Mouse (Mus musculus): ENCODE results near the gene Inpp5a.
A peak's percentile ranks its signal among the peaks of the same experiment; 100 is the strongest.

Inpp5a gene

DNA sequence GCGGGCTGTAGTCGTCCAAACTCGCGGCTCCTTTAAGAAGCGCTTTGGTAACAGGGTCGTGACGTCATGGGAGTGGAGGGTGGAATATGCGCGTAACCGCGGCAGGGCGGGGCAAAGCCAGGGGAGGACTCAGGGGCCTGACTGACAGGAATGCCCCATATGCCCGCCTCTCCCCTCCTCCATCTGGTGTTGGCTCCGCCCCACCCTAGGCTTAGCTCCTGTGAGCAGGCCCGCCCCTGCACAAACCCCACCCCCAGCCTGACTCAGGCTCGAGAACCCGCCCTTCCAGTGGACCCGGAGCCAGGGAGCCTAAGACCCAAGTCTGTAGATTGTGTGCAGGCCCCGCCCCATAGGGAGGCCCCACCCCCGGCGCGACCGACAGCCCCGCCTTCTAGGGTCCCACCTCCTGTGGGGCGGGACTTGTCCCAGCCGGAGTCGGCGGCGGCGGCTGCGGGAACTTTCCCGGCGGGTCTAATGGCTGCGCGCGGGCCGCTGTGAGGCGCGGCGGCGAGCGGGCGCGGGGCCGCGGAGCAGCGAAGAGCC is at the start of gene Inpp5a:
Gene Inpp5a, plus strand, starts transcription at position 440 of the 543 bp plus-strand sequence.
- peak; percentile 95 for DNase-seq (ENCODE audit: low spot score)

DNA sequence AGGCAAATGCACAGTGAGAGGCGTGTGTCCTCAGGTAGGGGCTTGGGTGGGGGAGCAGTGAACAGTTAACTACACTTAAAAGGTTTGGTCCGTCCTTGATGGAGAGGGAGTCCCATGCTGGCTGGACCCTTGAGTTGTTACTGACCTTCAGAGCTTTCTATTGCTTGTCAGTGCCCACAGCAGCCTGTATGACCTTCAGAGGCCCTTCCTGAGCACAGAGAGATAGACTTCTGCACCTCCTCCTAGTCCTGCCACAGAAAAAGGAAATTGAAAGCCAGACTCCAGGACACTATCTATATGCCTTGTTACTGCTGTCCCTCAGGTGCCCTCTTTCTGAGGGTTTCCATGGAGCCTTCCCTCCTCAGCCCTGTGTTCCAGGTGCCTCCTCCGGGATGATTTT is 49.7 kb upstream of the Inpp5a start:
- DNase-seq (ENCODE audit: low spot score): no peak

DNA sequence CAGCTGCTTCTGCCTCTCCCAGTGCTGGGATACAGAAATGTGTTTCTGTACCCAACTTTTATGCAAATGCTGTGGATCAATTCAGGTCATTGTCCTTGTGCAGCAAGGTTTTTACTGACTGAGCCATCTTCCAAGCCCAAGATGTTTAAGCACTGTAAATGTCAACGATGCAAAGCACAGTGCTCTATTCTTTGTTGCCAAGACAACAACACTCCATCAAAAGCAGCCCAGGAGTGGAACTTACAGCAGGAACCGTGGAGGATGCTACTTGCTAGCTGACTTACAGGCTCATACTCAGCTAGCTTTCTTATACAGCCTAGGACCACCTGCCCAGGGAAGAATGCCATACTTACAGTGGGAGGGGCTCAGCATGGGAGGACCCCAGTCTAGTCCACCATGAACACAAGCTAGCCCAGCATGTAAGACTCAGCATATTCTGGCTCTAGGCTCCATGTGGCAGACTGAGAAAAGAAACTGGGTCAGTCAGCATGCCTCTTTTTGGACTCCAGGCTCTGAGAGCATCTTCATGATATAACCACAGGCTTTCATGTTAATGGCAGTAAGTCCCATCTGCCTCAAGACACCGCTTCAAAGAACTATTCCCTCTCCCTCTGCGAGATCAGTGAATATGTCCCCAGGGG is 47.8 kb upstream of the Inpp5a start:
- DNase-seq (ENCODE audit: low spot score): no peak

DNA sequence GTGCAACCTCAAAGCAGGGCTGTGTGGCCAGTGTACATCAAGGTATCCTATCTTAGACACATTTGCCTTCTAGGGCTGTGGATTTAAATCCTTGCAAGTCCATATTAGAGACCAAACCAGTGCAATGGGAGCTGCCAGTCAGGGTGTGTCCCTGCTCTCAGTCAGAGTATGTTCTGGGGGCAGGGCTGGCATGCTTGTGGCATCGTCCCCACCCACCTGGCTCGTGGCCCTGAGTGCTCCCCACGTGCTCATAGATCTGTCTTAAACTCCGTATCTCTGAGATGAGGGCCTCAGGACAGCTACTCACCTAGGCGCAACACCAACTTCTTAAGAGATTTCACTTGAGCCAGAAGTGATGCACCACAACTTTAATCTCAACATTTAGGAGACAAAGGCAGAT is 46.1 kb upstream of the Inpp5a start:
- no peak for DNase-seq (ENCODE audit: low spot score)

DNA sequence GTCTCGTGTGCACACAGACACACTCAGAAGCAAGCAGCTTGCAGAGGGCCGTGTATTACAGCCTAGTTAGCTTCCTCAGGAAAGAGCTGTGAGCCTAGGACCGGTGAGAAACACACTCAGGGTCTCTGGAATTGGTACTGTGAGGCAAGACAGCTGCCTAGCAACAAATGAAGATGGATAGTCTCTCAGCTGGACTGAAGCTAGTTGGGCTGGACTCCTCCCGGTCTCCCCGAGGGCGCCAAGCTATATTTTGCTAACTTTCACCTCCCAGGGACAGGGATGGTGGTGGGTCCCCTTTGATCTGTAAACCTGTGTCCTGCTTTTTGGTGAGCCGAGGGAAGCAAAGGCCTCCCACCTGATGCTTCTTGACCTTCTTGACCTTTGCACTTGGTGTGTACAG is 41.9 kb upstream of the Inpp5a start:
- no peak for DNase-seq (ENCODE audit: low spot score)

DNA sequence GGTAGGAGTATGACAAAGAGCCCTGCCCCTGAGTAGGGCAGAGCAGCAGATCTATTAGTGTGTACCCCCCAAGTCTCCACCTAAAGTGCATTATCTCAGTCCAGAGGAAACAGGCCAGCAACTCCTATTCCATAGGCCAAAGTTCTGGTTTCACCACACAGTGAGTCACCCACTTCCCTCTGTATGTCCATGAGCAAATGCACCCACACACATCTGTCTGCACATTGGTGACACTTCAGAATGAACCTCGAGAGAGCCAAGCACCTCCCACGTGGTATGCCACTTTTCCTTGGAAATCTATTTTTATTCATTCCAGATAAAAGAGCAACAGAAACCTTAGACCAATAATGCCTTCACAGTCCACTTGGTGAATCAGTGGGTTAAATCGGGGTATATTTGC is 38.3 kb upstream of the Inpp5a start:
- no peak for DNase-seq (ENCODE audit: low spot score)

DNA sequence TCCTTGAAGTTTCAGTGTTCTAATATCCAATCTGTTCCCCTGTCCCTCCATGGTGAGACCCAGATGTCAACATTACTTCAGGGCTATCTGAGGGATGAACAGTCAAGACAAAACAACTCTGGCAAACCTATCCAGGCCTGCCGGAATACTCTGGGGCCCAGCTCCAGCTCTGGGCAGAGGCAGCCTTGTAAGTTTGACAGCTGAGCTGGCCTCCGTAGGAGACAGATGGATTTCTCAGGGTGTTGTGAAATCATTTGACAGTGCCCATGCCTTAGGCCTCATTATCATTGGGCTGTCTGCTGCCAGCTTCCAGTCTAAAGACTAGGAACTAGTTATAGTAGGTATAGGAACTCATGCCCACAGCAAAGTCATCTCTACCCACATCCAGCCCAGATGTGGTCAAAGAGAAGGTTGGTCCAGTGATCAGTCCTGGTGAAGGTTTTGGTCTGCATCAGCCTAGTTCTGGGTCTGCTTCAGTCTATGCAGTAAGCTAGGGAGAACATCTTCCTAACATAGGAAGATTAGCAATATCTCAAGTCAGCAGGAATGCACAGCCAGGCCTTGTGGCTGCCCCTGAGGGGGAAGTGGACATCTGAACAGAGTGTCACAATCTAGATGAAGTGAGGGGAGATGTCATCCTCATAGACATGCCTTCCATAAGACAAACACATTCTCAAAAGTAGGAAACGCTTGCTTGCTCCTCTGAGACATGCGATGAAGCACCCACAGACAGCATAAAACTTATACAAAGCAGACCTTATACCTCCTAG is 34.4 kb upstream of the Inpp5a start:
- no peak for DNase-seq (ENCODE audit: low spot score)

DNA sequence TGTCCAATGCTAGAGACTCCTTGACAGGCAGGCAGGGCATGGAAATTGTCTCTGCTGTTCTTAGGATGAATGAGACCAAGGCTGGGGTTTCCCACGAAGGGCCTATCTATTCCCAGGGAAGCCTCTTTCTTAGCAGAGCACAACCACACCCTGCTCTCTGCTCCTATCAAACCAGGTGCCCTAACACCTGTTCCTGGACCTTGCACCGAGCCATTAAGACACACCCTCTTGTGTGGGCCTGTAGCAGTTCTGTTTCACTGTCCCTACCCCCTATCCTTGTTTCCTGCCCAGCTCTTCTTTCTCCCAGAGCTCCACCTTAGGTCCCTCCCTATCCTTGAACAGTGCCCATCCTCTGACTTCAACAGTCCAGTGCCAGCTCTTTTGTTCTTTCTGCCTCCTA is 31.9 kb upstream of the Inpp5a start:
- no peak for DNase-seq (ENCODE audit: low spot score)

DNA sequence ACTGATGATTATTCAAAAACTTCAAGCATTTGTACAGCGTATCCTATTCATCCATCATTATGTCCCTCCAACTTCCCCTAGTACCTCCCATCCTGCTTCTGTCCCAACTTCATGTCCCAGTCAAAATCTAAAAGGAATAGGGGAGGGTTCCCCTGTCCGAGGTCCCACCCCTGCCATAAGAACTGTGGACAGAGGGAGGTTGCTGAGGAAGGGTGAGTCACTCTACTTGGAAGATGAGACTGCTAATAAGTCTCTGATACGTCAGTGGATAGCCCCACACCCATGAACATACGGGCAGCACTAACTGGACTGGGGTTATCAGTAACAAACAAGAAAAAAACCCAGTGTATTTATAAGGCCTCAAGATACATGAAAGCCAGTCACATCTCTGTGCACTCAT is 29.0 kb upstream of the Inpp5a start:
- DNase-seq (ENCODE audit: low spot score): no peak

DNA sequence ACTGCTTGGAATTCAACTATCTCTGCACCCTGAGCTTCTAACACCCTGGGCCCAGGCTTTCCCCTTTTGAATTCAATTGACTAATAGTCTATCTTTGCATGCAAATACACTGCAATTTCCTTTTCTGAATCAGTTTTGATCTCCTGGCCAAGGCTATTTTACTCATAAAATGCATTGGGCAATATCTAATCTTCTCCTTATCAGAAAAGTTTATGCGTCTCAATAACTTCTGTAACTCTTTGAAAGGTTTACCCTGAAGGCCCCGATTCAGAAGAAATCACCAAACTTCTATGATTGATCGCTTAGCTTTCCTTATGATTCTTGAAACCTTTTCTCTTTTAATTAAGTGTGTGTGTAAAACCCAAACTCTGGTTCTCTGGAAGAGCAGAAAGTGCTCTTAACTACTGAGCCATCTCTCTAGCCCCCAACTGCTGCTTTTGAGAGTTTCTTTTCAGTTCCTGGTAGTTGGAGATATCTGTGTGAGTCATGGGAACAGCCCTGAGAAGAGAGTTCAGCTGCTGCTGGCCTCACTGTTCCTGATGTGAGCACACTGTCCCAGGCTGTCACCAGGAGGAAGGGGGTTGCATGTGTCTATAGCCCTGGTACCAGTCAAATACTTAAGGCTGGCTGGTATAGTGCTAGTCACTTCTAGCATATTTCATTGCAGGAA is 27.9 kb upstream of the Inpp5a start:
- no peak for DNase-seq (ENCODE audit: low spot score)

DNA sequence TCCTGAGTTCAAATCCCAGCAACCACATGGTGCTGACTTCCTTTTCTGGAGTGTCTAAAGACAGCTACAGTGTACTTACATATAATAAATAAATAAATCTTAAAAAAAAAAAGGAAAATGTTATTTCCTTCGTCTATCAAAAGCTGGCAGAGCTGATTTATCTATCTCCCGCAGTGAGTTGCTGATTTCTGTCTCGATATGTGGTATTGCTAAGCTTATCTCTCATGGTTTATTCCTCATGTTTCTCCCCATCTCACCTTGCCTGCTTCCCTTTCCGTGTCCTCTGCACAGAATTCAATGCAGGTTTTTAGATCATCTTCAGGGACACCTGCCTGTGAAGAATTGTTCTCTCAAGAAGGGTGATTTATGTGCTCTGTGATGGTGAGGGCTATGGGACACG is 27.1 kb upstream of the Inpp5a start:
- no peak for DNase-seq (ENCODE audit: low spot score)

DNA sequence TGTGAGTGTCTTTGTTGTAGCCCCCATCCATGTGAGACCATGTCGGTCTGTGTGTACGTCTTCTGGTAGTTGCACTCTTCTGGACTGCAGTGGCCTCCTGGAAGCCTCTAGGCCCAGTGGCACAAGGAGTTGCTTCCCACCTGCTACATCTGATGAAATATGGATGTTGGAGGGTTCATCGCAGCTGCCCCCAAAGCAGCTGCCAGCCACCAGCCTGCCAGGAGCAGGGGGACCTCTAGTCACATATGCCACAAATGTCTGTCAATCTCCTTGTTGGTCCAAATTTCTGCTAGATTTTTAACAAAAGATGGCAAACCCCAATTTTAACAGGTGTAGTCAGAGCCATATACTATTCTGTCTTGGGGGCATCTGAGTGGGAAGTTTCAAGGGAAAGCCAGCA is 26.4 kb upstream of the Inpp5a start:
- DNase-seq (ENCODE audit: low spot score): no peak

DNA sequence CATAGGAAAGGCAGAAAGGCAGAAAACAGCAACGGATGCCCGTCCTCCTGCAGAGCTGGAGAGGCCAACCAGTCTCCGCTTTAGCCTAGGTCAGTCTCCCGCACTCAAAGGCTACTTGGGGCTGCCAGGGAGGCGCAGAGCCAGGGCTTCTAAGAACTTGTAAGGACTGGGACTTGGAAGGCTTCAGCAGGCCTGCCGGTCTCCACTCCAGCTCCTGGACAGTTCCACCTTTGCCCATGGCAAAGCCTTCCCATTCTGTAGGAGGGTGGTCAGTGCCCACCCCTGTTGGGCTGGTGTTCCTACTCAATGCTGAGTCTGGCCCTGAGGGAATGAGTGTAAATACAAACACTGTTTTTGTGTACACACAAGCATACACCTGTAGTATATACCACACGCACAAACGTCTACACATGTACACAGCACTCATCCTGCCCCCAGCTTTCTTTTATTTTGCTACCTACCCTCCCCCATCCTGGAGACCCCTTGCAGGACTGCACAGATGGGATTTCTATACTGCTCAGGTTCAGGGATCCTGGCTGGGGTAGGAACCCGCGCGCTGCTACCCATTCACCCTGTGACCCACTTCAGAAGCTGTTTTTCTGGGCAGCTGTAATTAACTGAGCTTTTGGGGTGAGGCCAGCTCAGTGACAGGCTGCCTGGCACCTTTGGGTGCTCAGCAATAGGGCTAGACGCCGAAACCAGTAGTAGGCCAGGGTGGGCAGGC is 25.5 kb upstream of the Inpp5a start:
- DNase-seq (ENCODE audit: low spot score): no peak

DNA sequence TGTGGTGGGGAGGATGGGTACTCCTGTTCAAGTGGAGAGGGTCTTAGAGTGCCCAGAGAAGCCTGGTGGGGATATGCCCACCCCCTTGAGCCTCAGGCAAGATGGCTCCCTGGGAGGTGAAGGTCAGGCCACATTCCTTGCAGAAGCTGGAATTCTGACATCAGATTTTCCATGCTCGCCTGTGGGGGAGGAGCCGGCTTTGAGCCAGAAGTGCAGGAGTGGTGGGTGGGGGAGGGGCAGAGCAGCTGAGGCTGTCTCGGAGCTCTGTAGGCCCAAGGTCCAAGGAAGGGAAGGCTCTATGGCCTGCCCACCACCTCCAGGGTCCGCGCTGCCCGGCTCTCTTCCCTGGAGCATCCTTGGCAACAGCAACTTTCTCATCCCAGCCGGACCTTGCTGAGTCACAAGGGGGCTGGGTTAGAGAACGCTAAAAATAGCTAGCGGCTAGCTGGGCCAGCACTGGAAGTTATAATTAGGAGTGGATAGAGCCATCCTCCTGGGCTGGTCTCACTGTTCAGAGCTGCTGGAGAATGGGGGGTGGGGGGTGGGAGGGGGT is 24.8 kb upstream of the Inpp5a start:
- DNase-seq (ENCODE audit: low spot score): peak; percentile 33

DNA sequence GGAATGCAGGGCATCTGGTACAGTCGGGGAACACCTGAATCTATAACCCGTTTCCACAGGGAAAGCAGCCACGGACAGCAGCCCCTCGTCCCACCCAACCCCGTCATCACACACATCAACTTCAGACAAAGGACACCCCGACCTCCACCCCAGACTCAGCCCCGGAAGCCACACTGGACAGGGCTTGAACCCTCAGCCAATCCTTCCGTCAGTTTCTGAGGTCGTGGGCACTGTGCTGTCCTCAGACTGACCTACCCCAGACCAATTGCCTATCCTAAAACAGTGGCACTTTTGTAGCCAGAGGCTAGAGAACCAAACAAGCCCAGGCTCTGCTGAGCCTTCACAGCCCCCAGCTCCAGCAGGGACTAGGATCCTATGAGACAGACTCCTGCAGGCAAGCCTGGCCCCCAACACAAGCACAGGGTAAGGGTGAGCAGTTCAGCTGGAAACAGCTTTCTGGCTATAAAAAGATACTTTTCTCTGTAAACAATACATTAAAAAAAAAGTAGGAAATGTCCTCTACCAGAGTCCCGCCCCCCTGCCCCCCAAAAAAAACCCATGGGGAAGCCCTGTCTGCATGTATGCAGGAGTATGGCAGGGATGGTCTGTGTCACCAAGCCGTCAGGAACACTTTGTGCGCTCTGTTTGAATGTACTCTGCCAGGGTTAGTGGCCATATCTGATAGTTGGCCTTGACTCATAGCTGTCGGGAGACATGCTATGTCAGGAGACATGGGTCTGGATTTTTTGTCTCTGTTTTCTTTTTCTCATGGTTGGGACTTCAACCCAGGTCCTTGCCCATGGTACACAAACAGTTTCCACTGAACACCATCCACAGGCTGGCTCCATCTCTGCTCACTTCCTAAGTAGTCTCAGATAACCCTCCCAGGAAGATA is 23.7 kb upstream of the Inpp5a start:
- no peak for DNase-seq (ENCODE audit: low spot score)

DNA sequence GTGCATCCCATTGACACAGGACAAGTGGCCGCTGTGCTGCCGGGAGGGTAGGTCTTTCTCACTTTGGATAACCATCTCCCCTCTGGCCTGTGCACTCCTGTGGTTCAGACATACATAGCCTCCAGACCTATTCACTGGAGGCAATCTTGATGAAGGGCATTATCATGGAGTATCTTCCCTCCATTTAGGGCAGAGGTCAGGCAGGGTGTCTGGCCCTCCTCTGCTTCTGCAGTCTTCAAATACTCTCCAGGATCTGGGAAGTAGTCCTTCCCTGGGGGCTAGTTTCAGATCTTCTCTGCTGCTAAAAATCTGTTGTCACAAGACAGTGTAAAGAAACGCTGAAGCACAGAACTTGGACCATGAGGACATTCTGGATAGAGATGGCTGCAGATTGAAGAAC is 22.8 kb upstream of the Inpp5a start:
- no peak for DNase-seq (ENCODE audit: low spot score)

DNA sequence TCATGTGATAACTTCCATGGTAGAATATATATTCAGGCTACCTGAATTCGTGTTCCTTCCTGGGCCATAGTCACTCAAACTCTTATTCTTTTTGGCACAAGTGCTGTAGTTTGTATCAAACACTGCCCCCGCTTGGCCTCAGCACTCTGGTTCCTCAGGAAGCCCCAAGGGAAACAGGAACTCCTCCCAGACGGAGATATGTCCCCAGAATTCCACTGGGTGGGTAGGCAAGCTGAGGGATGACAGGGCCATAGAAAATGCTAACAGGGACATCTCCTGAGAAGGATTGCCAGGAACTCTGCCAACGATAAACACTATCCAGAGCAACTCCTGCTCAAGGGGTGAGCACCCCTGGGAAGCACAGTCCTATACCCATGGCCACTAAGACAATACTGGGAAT is 22.4 kb upstream of the Inpp5a start:
- no peak for DNase-seq (ENCODE audit: low spot score)

DNA sequence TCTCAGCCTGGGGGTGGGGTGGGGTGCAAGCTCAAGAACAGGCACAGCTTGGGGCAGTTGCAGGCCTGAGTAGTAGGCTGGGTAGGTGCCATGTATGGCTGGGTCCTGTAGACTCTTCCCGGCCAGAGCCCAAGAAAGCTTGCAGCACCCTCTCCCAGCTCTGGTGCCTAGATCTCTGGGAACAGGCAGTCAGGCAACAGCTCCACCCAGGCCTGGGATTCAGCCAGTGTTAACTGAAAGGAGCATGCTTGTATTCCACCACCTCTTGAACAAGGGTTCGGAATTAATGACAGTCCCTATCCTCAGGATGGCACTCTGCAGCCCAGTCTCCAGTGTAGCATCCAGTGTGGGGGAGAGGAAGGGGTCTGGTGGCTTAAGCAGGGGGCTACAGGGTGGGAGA is 20.7 kb upstream of the Inpp5a start:
- no peak for DNase-seq (ENCODE audit: low spot score)

DNA sequence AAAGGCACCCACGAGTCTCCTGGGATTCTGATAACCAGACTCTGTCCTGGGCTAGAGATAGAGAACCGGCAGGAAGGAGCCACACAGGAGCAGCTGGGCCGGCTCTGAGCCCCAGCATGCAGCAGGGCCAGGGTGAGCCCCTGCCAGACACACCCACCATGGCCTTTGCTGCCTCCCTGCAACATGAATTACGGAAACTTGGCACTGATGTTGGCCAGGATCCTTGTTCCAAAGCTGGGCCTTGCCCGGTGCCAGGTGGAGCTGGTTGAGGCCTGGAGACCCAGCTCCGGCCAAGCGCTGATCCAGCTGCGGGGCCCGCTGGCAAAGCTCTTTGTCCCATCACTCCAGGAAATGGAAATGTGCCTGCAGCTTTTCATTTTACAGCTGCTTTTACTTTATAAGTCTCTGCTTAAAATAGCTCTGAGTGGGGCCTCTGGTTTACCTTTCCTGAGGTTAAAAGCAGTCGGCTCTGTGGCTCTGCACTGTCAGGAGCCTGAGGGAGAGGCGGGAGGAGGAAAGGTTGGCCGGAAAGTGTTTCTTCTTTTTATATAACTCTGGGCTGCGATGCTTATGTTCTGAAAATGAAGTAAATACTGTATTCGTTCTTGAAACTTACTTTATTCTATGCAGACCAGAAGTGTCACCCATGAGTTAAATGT is 20.1 kb upstream of the Inpp5a start:
- DNase-seq (ENCODE audit: low spot score): peak; percentile 61

DNA sequence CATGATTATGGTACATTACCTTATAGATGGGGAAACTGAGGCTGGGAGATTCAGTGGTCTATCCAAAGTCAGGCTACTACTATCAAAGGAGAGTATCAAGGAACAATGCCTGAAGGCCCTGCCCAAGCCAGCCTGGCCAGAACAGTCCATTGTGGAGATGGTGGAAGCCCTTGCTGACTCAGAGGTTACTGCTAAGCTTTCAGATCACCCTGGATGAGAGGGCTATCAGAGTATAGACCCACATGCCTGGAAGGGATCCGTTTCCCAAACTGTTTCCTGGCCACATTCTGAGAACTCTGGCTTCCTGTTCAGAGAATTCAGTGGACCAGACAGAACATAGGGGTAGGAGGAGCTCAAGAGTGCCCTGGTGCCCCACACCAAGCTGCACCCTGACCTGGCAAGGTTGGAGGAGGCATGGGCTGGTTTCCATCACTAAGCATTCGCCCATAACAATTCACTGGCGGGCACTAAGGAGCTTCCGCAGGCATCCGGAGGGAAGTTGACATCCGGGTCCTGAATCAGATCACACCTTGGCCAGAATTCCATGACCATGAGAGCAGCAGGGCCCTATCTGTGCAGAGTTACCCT is 19.3 kb upstream of the Inpp5a start:
- DNase-seq (ENCODE audit: low spot score): no peak

All from ovary, postnatal 10 days (tissue).